Mouse (Mus musculus) lung, postnatal 0 days (tissue): ENCODE measurements around the gene Timm8a2. TPM values are rescaled to one million over a fixed set of nuclear protein-coding genes. Genes with fewer than 3 reads are reported as not detected.

ENCODE experiments used
- ATAC-seq: fragments of 200-750 bp; cut with Nextera tagmentation; 2 replicates; pipeline ENCODE4 v1.8.0; 2017; ENCODE audit warnings: moderate library complexity
- DNase-seq: peaks from one replicate; pipeline ENCODE4 v3.0.0-alpha.2; 2016; ENCODE audit warnings: low spot score
- H3K27ac ChIP-seq: fragments of 300-500 bp; sonication (generic); 2 replicates; pipeline ENCODE4 v1.5.1; 2014; ENCODE audit warnings: antibody characterized with exemption, mild to moderate bottlenecking, low read length, mixed read lengths
- H3K27me3 ChIP-seq: fragments of 300-500 bp; sonication (generic); replicated peaks from 2 replicates; pipeline ENCODE4 v1.6.1; 2014; ENCODE audit warnings: low read length, mixed read lengths; ENCODE audit not compliant: insufficient read depth
- H3K36me3 ChIP-seq: fragments of 300-500 bp; sonication (generic); 2 replicates; pipeline ENCODE4 v1.6.1; 2014; ENCODE audit warnings: low read length, mixed read lengths; ENCODE audit not compliant: insufficient read depth
- H3K4me1 ChIP-seq: fragments of 300-500 bp; sonication (generic); 2 replicates; pipeline ENCODE4 v1.6.1; 2014; ENCODE audit warnings: antibody characterized with exemption, low read depth, low read length, mixed read lengths; ENCODE audit not compliant: insufficient read depth
- H3K4me2 ChIP-seq: fragments of 300-500 bp; sonication (generic); replicated peaks from 2 replicates; pipeline ENCODE4 v1.6.1; 2014; ENCODE audit warnings: low read depth, mild to moderate bottlenecking, low read length, moderate library complexity, mixed read lengths
- H3K4me3 ChIP-seq: fragments of 300-500 bp; sonication (generic); 2 replicates; pipeline ENCODE4 v1.5.1; 2014; ENCODE audit warnings: low read depth, low read length
- H3K9ac ChIP-seq: fragments of 300-500 bp; sonication (generic); replicated peaks from 2 replicates; pipeline ENCODE4 v1.6.1; 2014; ENCODE audit warnings: low read depth, mild to moderate bottlenecking
- H3K9me3 ChIP-seq: fragments of 300-500 bp; sonication (generic); 2 replicates; pipeline ENCODE4 v1.6.1; 2016; ENCODE audit warnings: low read length, mixed read lengths
- CTCF ChIP-seq: IDR thresholded peaks from 2 replicates; pipeline ENCODE4 v1.5.1; 2016; ENCODE audit warnings: antibody characterized with exemption, mild to moderate bottlenecking
- EP300 ChIP-seq: IDR thresholded peaks from 2 replicates; pipeline ENCODE4 v1.6.1; 2016; ENCODE audit warnings: antibody characterized with exemption, mild to moderate bottlenecking, control low read depth
- WGBS: fragments of 180-500 bp; shearing (Covaris S2); extraction: QIAGEN DNeasy Blood & Tissue Kit; methylation state at CpG from one replicate; pipeline ENCODE4 v1.1.7; 2014; 5-methylcytosine and 5-hydroxymethylcytosine counted together
- polyA plus RNA-seq: library from polyadenylated mRNA; unstranded; fragments of >200 nt; fragmentation: Nextera tagmentation; extraction: Ambion mirVana; gene quantifications from 2 replicates; pipeline ENCODE4 v1.2.1, GENCODE M21; 2015

Gene Timm8a2
- polyA plus RNA-seq, 1 experiment from 2014 or later: not detected

GRCm38 (mm10) chr14:122008261-122008660 lies 26.2 kb upstream of the Timm8a2 start:
- ATAC-seq (no peak), DNase-seq (no peak)
- Histone ChIP-seq H3K9ac (no peak overlapping the region), H3K36me3 (0 out of 2 replicates have a peak, but pooled peaks cover 6% of the 10 kb centered on the region), H3K4me1 (no peaks in the 10 kb centered on the region), H3K9me3 (no peaks in the 10 kb centered on the region), H3K4me3 (no peak overlapping the region), H3K27ac (no peak overlapping the region), H3K27me3 (no peaks in the 10 kb centered on the region), H3K4me2 (no peak overlapping the region)
- TF ChIP-seq EP300 (no peak), CTCF (no peak)
- WGBS: 90% methylated on average over 4 of the region's 4 CpGs

- H3K4me1 ChIP-seq: no peaks in the 10 kb centered on the region
- no peak overlapping the region for H3K4me3 ChIP-seq
- no peak overlapping the region for H3K4me2 ChIP-seq
- TF ChIP-seq CTCF: no peak
- TF ChIP-seq EP300: no peak
- H3K9ac ChIP-seq: no peak overlapping the region
- no peak overlapping the region for H3K27ac ChIP-seq
- 83% methylated on average over 13 of the region's 13 CpGs for WGBS
- ATAC-seq (peak; percentile 9; the same call in 1 of the 2 replicates), DNase-seq (peak; percentile 49)
- no peaks in the 10 kb centered on the region for H3K27me3 ChIP-seq
- 0 out of 2 replicates have a peak, but pooled peaks cover 6% of the 10 kb centered on the region for H3K36me3 ChIP-seq
- H3K9me3 ChIP-seq: no peaks in the 10 kb centered on the region
These were observed 25.0 kb upstream of the Timm8a2 start for GRCm38 (mm10) chr14:122009502-122009901.

GRCm38 (mm10) chr14:122010301-122010700 lies 24.2 kb upstream of the Timm8a2 start:
- Histone ChIP-seq H3K4me3 (no peak overlapping the region), H3K9me3 (no peaks in the 10 kb centered on the region), H3K27me3 (no peaks in the 10 kb centered on the region), H3K36me3 (0 out of 2 replicates have a peak, but pooled peaks cover 6% of the 10 kb centered on the region), H3K4me2 (no peak overlapping the region), H3K4me1 (no peaks in the 10 kb centered on the region), H3K9ac (no peak overlapping the region), H3K27ac (no peak overlapping the region)
- DNase-seq (peak; percentile 26), ATAC-seq (no peak)
- TF ChIP-seq CTCF: no peak
- no peak for TF ChIP-seq EP300
- 68% methylated on average over 7 of the region's 7 CpGs for WGBS

- no peak overlapping the region for H3K4me3 ChIP-seq
- H3K4me1 ChIP-seq: no peaks in the 10 kb centered on the region
- 90% methylated on average over 8 of the region's 8 CpGs for WGBS
These were observed 22.7 kb upstream of the Timm8a2 start for GRCm38 (mm10) chr14:122011768-122012167.

GRCm38 (mm10) chr14:122012193-122012592 lies 22.3 kb upstream of the Timm8a2 start:
- Histone ChIP-seq H3K9me3 (no peaks in the 10 kb centered on the region), H3K4me1 (no peaks in the 10 kb centered on the region), H3K27ac (no peak overlapping the region), H3K4me2 (no peak overlapping the region), H3K36me3 (0 out of 2 replicates have a peak, but pooled peaks cover 6% of the 10 kb centered on the region), H3K9ac (no peak overlapping the region), H3K27me3 (no peaks in the 10 kb centered on the region), H3K4me3 (no peak overlapping the region)
- DNase-seq: no peak
- ATAC-seq: no peak
- 65% methylated on average over 5 of the region's 5 CpGs for WGBS
- TF ChIP-seq CTCF: no peak
- no peak for TF ChIP-seq EP300

More at GRCm38 (mm10) chr14:122011768-122012167, 22.7 kb upstream of the Timm8a2 start:
- ATAC-seq (no peak), DNase-seq (no peak)
- no peaks in the 10 kb centered on the region for H3K9me3 ChIP-seq
- H3K4me2 ChIP-seq: no peak overlapping the region
- H3K9ac ChIP-seq: no peak overlapping the region
- TF ChIP-seq CTCF (no peak), EP300 (no peak)
- 0 out of 2 replicates have a peak, but pooled peaks cover 6% of the 10 kb centered on the region for H3K36me3 ChIP-seq
- no peak overlapping the region for H3K27ac ChIP-seq
- H3K27me3 ChIP-seq: no peaks in the 10 kb centered on the region

GRCm38 (mm10) chr14:122012814-122013213 lies 21.7 kb upstream of the Timm8a2 start:
- Histone ChIP-seq H3K9me3 (no peaks in the 10 kb centered on the region), H3K27me3 (no peaks in the 10 kb centered on the region), H3K9ac (no peak overlapping the region), H3K4me2 (no peak overlapping the region), H3K4me3 (no peak overlapping the region), H3K36me3 (0 out of 2 replicates have a peak, but pooled peaks cover 6% of the 10 kb centered on the region), H3K27ac (no peak overlapping the region), H3K4me1 (no peaks in the 10 kb centered on the region)
- TF ChIP-seq EP300 (no peak), CTCF (no peak)
- no peak for ATAC-seq
- DNase-seq: no peak
- WGBS: 75% methylated on average over 13 of the region's 13 CpGs
